Mouse (Mus musculus) liver, embryonic 14.5 days (tissue): ENCODE results near the gene Spata2. TPM values are rescaled to one million over a fixed set of nuclear protein-coding genes. Genes with fewer than 3 reads are reported as not detected.

ENCODE experiments used
- ATAC-seq: fragments of 200-750 bp; cut with Nextera tagmentation; 2 replicates; pipeline ENCODE4 v1.8.0; 2017; ENCODE audit warnings: moderate number of reproducible peaks, mild to moderate bottlenecking, moderate library complexity; ENCODE audit not compliant: insufficient read depth
- DNase-seq, 3 experiments: peaks; one replicate each; pipeline ENCODE4 v3.0.0-alpha.2; 2012 to 2013; ENCODE audit warnings: low read depth in 3 of 3, low spot score in 3 of 3
- H3K27ac ChIP-seq: fragments of 300-500 bp; sonication (generic); 2 replicates; pipeline ENCODE4 v1.5.1; 2014; ENCODE audit warnings: moderate library complexity, mild to moderate bottlenecking, control low read depth, inconsistent platforms
- H3K27me3 ChIP-seq: fragments of 300-500 bp; sonication (generic); 2 replicates; pipeline ENCODE4 v1.6.1; 2014; ENCODE audit warnings: mild to moderate bottlenecking, low read length, moderate library complexity; ENCODE audit not compliant: control insufficient read depth, insufficient read depth
- H3K36me3 ChIP-seq: fragments of 300-500 bp; sonication (generic); replicated peaks from 2 replicates; pipeline ENCODE4 v1.6.1; 2014; ENCODE audit warnings: low read depth; ENCODE audit not compliant: control insufficient read depth, insufficient read depth
- H3K4me1 ChIP-seq, 2 experiments: fragments of 200-500 bp in 1 of 2; fragments of 300-500 bp in 1 of 2; sonication (generic) in 1 of 2; replicated peaks; 2 replicates each; pipeline ENCODE4 v1.6.1; 2012 to 2014; ENCODE audit warnings: antibody characterized with exemption in 1 of 2, inconsistent platforms in 1 of 2, low read length in 1 of 2; ENCODE audit not compliant: control insufficient read depth in 2 of 2, insufficient read depth in 2 of 2
- H3K4me2 ChIP-seq: fragments of 300-500 bp; sonication (generic); 2 replicates; pipeline ENCODE4 v1.6.1; 2014; ENCODE audit warnings: low read depth, mild to moderate bottlenecking, control low read depth, moderate library complexity
- H3K4me3 ChIP-seq, 2 experiments: fragments of 200-500 bp in 1 of 2; fragments of 300-500 bp in 1 of 2; sonication (generic) in 1 of 2; 2 replicates each; pipeline ENCODE4 v1.5.1; 2012 to 2014; ENCODE audit warnings: low read depth in 2 of 2, low read length in 2 of 2, mild to moderate bottlenecking in 2 of 2, control low read depth in 1 of 2, inconsistent platforms in 1 of 2, moderate library complexity in 1 of 2; ENCODE audit not compliant: insufficient read depth in 1 of 2
- H3K9ac ChIP-seq: fragments of 300-500 bp; sonication (generic); replicated peaks from 2 replicates; pipeline ENCODE4 v1.6.1; 2014; ENCODE audit warnings: mild to moderate bottlenecking, control low read depth, moderate library complexity
- H3K9me3 ChIP-seq: fragments of 300-500 bp; sonication (generic); 2 replicates; pipeline ENCODE4 v1.6.1; 2016; ENCODE audit warnings: low read length, mixed read lengths; ENCODE audit not compliant: control insufficient read depth
- CTCF ChIP-seq: IDR thresholded peaks from 2 replicates; pipeline ENCODE4 v1.5.1; 2016; ENCODE audit warnings: antibody characterized with exemption, low read depth, control low read depth
- EP300 ChIP-seq: IDR thresholded peaks from 2 replicates; pipeline ENCODE4 v1.6.1; 2016; ENCODE audit warnings: antibody characterized with exemption, low read depth
- WGBS: fragments of 180-500 bp; shearing (Covaris S2); extraction: QIAGEN DNeasy Blood & Tissue Kit; methylation state at CpG from one replicate; pipeline ENCODE4 v1.1.7; 2014; ENCODE audit not compliant: insufficient replicate concordance; 5-methylcytosine and 5-hydroxymethylcytosine counted together
- polyA plus RNA-seq, 2 experiments: library from polyadenylated mRNA; depleted of rRNA in 1 of 2; stranded (reverse) in 1 of 2; unstranded in 1 of 2; fragments of >200 nt; fragmentation: Nextera tagmentation in 1 of 2; extraction: Ambion mirVana in 1 of 2; gene quantifications; 2 replicates each; pipeline versions ENCODE4 v1.2.1 to v1.2.3; 2012 to 2014

Spata2 gene
- polyA plus RNA-seq, 2 experiments: 6.8 to 7.6 TPM

- no peak overlapping the region for H3K27ac ChIP-seq
- WGBS: 56% methylated on average over 7 of the region's 7 CpGs
- H3K36me3 ChIP-seq: no peaks in the 10 kb centered on the region
- H3K4me1 ChIP-seq: peaks cover 9 to 10% of the 10 kb centered on the region in 2 experiments
- H3K27me3 ChIP-seq: no peaks in the 10 kb centered on the region
- H3K9me3 ChIP-seq: no peaks in the 10 kb centered on the region
- H3K9ac ChIP-seq: no peak overlapping the region
- TF ChIP-seq EP300: no peak
- no peak for TF ChIP-seq CTCF
- no peak overlapping the region for H3K4me2 ChIP-seq
- no peak for DNase-seq
- ATAC-seq: no peak
- no peak overlapping the region for H3K4me3 ChIP-seq
Measured at GRCm38 (mm10) chr2:167496437-167496836, 3.8 kb upstream of the Spata2 start.

GRCm38 (mm10) chr2:167491757-167492708 is 654 bp downstream of the Spata2 start, which contains the start of gene Rnf114:
Gene Rnf114 (plus strand): TSS chr2:167492645.
- H3K27me3 ChIP-seq: no peaks in the 10 kb centered on the region
- H3K9ac ChIP-seq: peak within 1 kb of the TSS; percentile 92
- no peak for TF ChIP-seq CTCF
- no peak for TF ChIP-seq EP300
- peaks cover 14 to 16% of the 10 kb centered on the region in 2 experiments for H3K4me1 ChIP-seq
- no peaks in the 10 kb centered on the region for H3K9me3 ChIP-seq
- peak within 1 kb of the TSS; percentile 66 for H3K27ac ChIP-seq
- DNase-seq: no peak
- WGBS: 2% methylated on average over 52 of the region's 52 CpGs
- peak within 1 kb of the TSS; percentile 76 to 83 for H3K4me3 ChIP-seq
- H3K4me2 ChIP-seq: peak within 1 kb of the TSS; percentile 75
- ATAC-seq: peak; percentile 71
- no peaks in the 10 kb centered on the region for H3K36me3 ChIP-seq

GRCm38 (mm10) chr2:167490813-167491525 is 1.7 kb downstream of the Spata2 start:
- Histone ChIP-seq H3K9ac (peak overlapping the region; percentile 92), H3K4me1 (peaks cover 14 to 16% of the 10 kb centered on the region in 2 experiments), H3K27me3 (no peaks in the 10 kb centered on the region), H3K27ac (no peak overlapping the region), H3K9me3 (no peaks in the 10 kb centered on the region), H3K4me3 (peak overlapping the region in 1 of 2 experiments; percentile 83; a peak in 2 of 4 replicates), H3K4me2 (peak overlapping the region; percentile 75), H3K36me3 (no peaks in the 10 kb centered on the region)
- 64% methylated on average over 4 of the region's 4 CpGs for WGBS
- ATAC-seq (no peak), DNase-seq (no peak)
- TF ChIP-seq CTCF: no peak
- no peak for TF ChIP-seq EP300

GRCm38 (mm10) chr2:167487994-167488393 is 4.7 kb downstream of the Spata2 start:
- H3K27me3 ChIP-seq: no peaks in the 10 kb centered on the region
- no peak overlapping the region for H3K4me2 ChIP-seq
- no peak overlapping the region for H3K9ac ChIP-seq
- H3K9me3 ChIP-seq: no peaks in the 10 kb centered on the region
- ATAC-seq (no peak), DNase-seq (no peak)
- 85% methylated on average over 6 of the region's 6 CpGs for WGBS
- H3K27ac ChIP-seq: no peak overlapping the region
- H3K4me3 ChIP-seq: no peak overlapping the region
- no peak for TF ChIP-seq CTCF
- no peak for TF ChIP-seq EP300
- H3K4me1 ChIP-seq: peaks cover 9 to 10% of the 10 kb centered on the region in 2 experiments
- H3K36me3 ChIP-seq: peaks cover 13% of the 10 kb centered on the region

GRCm38 (mm10) chr2:167487551-167487950 is 5.1 kb downstream of the Spata2 start:
- Histone ChIP-seq H3K4me1 (peaks cover 9 to 10% of the 10 kb centered on the region in 2 experiments), H3K27ac (no peak overlapping the region), H3K9me3 (no peaks in the 10 kb centered on the region), H3K4me3 (no peak overlapping the region), H3K4me2 (no peak overlapping the region), H3K9ac (no peak overlapping the region), H3K27me3 (no peaks in the 10 kb centered on the region), H3K36me3 (peaks cover 18% of the 10 kb centered on the region)
- no peak for DNase-seq
- TF ChIP-seq CTCF (no peak), EP300 (no peak)
- ATAC-seq: no peak
- 86% methylated on average over 6 of the region's 6 CpGs for WGBS
